Mouse (Mus musculus): Measurements from ENCODE around the gene Marc1. TPM values are rescaled to one million over a fixed set of nuclear protein-coding genes. Genes with fewer than 3 reads are reported as not detected.

Marc1 gene
- polyA plus RNA-seq, 1 experiment from 2014 or later: not detected

GRCm38 (mm10) chr1:184777061-184777795 is 33.9 kb downstream of the Marc1 start:
- H3K27ac ChIP-seq (replicated peaks): no peak overlapping the region
- H3K27me3 ChIP-seq (ENCODE audit: low read depth, poor library complexity, severe bottlenecking): no peaks in the 10 kb centered on the region
- peaks cover 4% of the 10 kb centered on the region; the same call in 1 of the 2 replicates for H3K4me1 ChIP-seq
- no peaks in the 10 kb centered on the region for H3K36me3 ChIP-seq
- WGBS: 35% methylated on average over 22 of the region's 22 CpGs
- no peak for DNase-seq (ENCODE audit: low spot score)
- no peak overlapping the region for H3K4me3 ChIP-seq
- H3K9me3 ChIP-seq (replicated peaks): no peaks in the 10 kb centered on the region

GRCm38 (mm10) chr1:184775289-184775688 is 35.8 kb downstream of the Marc1 start:
- Histone ChIP-seq H3K27ac (replicated peaks) (no peak overlapping the region), H3K4me3 (no peak overlapping the region), H3K36me3 (no peaks in the 10 kb centered on the region), H3K4me1 (peaks cover 12% of the 10 kb centered on the region), H3K27me3 (ENCODE audit: low read depth, poor library complexity, severe bottlenecking) (peaks cover 10% of the 10 kb centered on the region), H3K9me3 (replicated peaks) (no peaks in the 10 kb centered on the region)
- WGBS: 56% methylated on average over 9 of the region's 9 CpGs
- DNase-seq (ENCODE audit: low spot score): no peak

GRCm38 (mm10) chr1:184771891-184772249 is 39.2 kb downstream of the Marc1 start:
- DNase-seq (ENCODE audit: low spot score): no peak
- Histone ChIP-seq H3K4me3 (no peak overlapping the region; the same call in 1 of the 2 replicates), H3K9me3 (replicated peaks) (no peaks in the 10 kb centered on the region), H3K4me1 (peaks cover 8% of the 10 kb centered on the region), H3K27me3 (ENCODE audit: low read depth, poor library complexity, severe bottlenecking) (peaks cover 10% of the 10 kb centered on the region), H3K27ac (replicated peaks) (no peak overlapping the region), H3K36me3 (no peaks in the 10 kb centered on the region)
- 11% methylated on average over 9 of the region's 9 CpGs for whole genome bisulfite sequencing

- no peak overlapping the region; the same call in 1 of the 2 replicates for H3K4me3 ChIP-seq
- no peaks in the 10 kb centered on the region for H3K9me3 ChIP-seq (replicated peaks)
- peaks cover 10% of the 10 kb centered on the region for H3K27me3 ChIP-seq (ENCODE audit: low read depth, poor library complexity, severe bottlenecking)
- H3K27ac ChIP-seq (replicated peaks): no peak overlapping the region
- H3K4me1 ChIP-seq: peaks cover 8% of the 10 kb centered on the region
- 32% methylated on average over 18 of the region's 18 CpGs for WGBS
- H3K36me3 ChIP-seq: no peaks in the 10 kb centered on the region
- DNase-seq (ENCODE audit: low spot score): peak; percentile 82
Measured at GRCm38 (mm10) chr1:184771202-184771890, 39.8 kb downstream of the Marc1 start.

- 56% methylated on average over 3 of the region's 3 CpGs for WGBS
- Histone ChIP-seq H3K4me1 (no peaks in the 10 kb centered on the region), H3K27ac (replicated peaks) (no peak overlapping the region), H3K36me3 (no peaks in the 10 kb centered on the region), H3K27me3 (ENCODE audit: low read depth, poor library complexity, severe bottlenecking) (no peaks in the 10 kb centered on the region), H3K4me3 (no peak overlapping the region), H3K9me3 (replicated peaks) (no peaks in the 10 kb centered on the region)
- DNase-seq (ENCODE audit: low spot score): no peak
Measured at GRCm38 (mm10) chr1:184763866-184764265, 47.2 kb downstream of the Marc1 start.

- no peaks in the 10 kb centered on the region for H3K36me3 ChIP-seq
- H3K27me3 ChIP-seq (ENCODE audit: low read depth, poor library complexity, severe bottlenecking): no peaks in the 10 kb centered on the region
- DNase-seq (ENCODE audit: low spot score): no peak
- WGBS: 81% methylated on average over 5 of the region's 5 CpGs
- H3K9me3 ChIP-seq (replicated peaks): no peaks in the 10 kb centered on the region
- H3K27ac ChIP-seq (replicated peaks): no peak overlapping the region
- no peaks in the 10 kb centered on the region for H3K4me1 ChIP-seq
- H3K4me3 ChIP-seq: no peak overlapping the region
Measured at GRCm38 (mm10) chr1:184762941-184763340, 48.2 kb downstream of the Marc1 start.

- 87% methylated on average over 4 of the region's 4 CpGs for WGBS
- no peak for DNase-seq (ENCODE audit: low spot score)
- H3K9me3 ChIP-seq (replicated peaks): no peaks in the 10 kb centered on the region
- H3K4me1 ChIP-seq: no peaks in the 10 kb centered on the region
- H3K36me3 ChIP-seq: no peaks in the 10 kb centered on the region
- no peaks in the 10 kb centered on the region for H3K27me3 ChIP-seq (ENCODE audit: low read depth, poor library complexity, severe bottlenecking)
- no peak overlapping the region for H3K4me3 ChIP-seq
- no peak overlapping the region for H3K27ac ChIP-seq (replicated peaks)
Measured at GRCm38 (mm10) chr1:184761988-184762387, 49.1 kb downstream of the Marc1 start.

GRCm38 (mm10) chr1:184752671-184753070 is 58.4 kb downstream of the Marc1 start:
- H3K27ac ChIP-seq (replicated peaks): no peak overlapping the region
- H3K27me3 ChIP-seq (ENCODE audit: low read depth, poor library complexity, severe bottlenecking): 0 out of 2 replicates have a peak, but pooled peaks cover 10% of the 10 kb centered on the region
- no peak overlapping the region for H3K4me3 ChIP-seq
- no peak for DNase-seq (ENCODE audit: low spot score)
- WGBS: 95% methylated on average over 5 of the region's 5 CpGs
- no peaks in the 10 kb centered on the region for H3K9me3 ChIP-seq (replicated peaks)
- H3K36me3 ChIP-seq: no peaks in the 10 kb centered on the region
- peaks cover 10% of the 10 kb centered on the region for H3K4me1 ChIP-seq

- no peaks in the 10 kb centered on the region for H3K9me3 ChIP-seq (replicated peaks)
- H3K27ac ChIP-seq (replicated peaks): no peak overlapping the region
- 0 out of 2 replicates have a peak, but pooled peaks cover 10% of the 10 kb centered on the region for H3K27me3 ChIP-seq (ENCODE audit: low read depth, poor library complexity, severe bottlenecking)
- no peak for DNase-seq (ENCODE audit: low spot score)
- no peaks in the 10 kb centered on the region for H3K4me1 ChIP-seq
- 88% methylated on average over 11 of the region's 11 CpGs for WGBS
- H3K36me3 ChIP-seq: no peaks in the 10 kb centered on the region
- no peak overlapping the region for H3K4me3 ChIP-seq
Measured at GRCm38 (mm10) chr1:184750114-184750664, 60.9 kb downstream of the Marc1 start.

GRCm38 (mm10) chr1:184748692-184749152 is 62.4 kb downstream of the Marc1 start:
- H3K9me3 ChIP-seq (replicated peaks): no peaks in the 10 kb centered on the region
- WGBS: 77% methylated on average over 14 of the region's 14 CpGs
- H3K27ac ChIP-seq (replicated peaks): no peak overlapping the region
- no peaks in the 10 kb centered on the region for H3K36me3 ChIP-seq
- H3K4me1 ChIP-seq: 0 out of 2 replicates have a peak, but pooled peaks cover 4% of the 10 kb centered on the region
- 0 out of 2 replicates have a peak, but pooled peaks cover 1% of the 10 kb centered on the region for H3K27me3 ChIP-seq (ENCODE audit: low read depth, poor library complexity, severe bottlenecking)
- H3K4me3 ChIP-seq: no peak overlapping the region
- no peak for DNase-seq (ENCODE audit: low spot score)

- DNase-seq (ENCODE audit: low spot score): no peak
Measured at GRCm38 (mm10) chr1:184737876-184738479, 73.1 kb downstream of the Marc1 start.

GRCm38 (mm10) chr1:184737228-184737627 is 73.9 kb downstream of the Marc1 start:
- no peak overlapping the region for H3K27ac ChIP-seq (replicated peaks)
- peaks cover 79% of the 10 kb centered on the region for H3K27me3 ChIP-seq (ENCODE audit: low read depth, poor library complexity, severe bottlenecking)
- WGBS: 39% methylated on average over 2 of the region's 2 CpGs
- H3K4me3 ChIP-seq: no peak overlapping the region
- DNase-seq (ENCODE audit: low spot score): no peak
- H3K4me1 ChIP-seq: peaks cover 14% of the 10 kb centered on the region
- no peaks in the 10 kb centered on the region for H3K9me3 ChIP-seq (replicated peaks)
- no peaks in the 10 kb centered on the region for H3K36me3 ChIP-seq

More at GRCm38 (mm10) chr1:184737876-184738479, 73.1 kb downstream of the Marc1 start:
- H3K27ac ChIP-seq (replicated peaks): no peak overlapping the region
- H3K36me3 ChIP-seq: no peaks in the 10 kb centered on the region
- H3K9me3 ChIP-seq (replicated peaks): no peaks in the 10 kb centered on the region
- H3K4me1 ChIP-seq: peaks cover 9% of the 10 kb centered on the region
- H3K27me3 ChIP-seq (ENCODE audit: low read depth, poor library complexity, severe bottlenecking): peaks cover 73% of the 10 kb centered on the region
- WGBS: 8% methylated on average over 14 of the region's 14 CpGs
- H3K4me3 ChIP-seq: no peak overlapping the region

Data from midbrain, embryonic 10.5 days (tissue).